In genomic region chr2:72031717-72032116, GRCm38 (mm10) we compare ENCODE assay signal across 18 mouse cellular contexts. TPM values are rescaled to one million over a fixed set of nuclear protein-coding genes. Genes with fewer than 3 reads are reported as not detected.
DNase-seq lines count a peak whose midpoint lies in the region; ATAC-seq and TF ChIP-seq lines count a peak whose summit lies in the region.
"Had no signal": no experiment of that assay in that cellular context is flagged by ENCODE, and none has a peak within 500 bp of the region (broad histone marks: within the 10 kb centered on the region; RNA-seq: fewer than 3 reads in every experiment).

No protein-coding gene starts in this region.

- ATAC-seq in frontal cortex, adult (ENCODE audit: low TSS enrichment) = peak; percentile 42
- peak; percentile 53 for ATAC-seq in lung, postnatal 0 days
- peak; percentile 89 for ATAC-seq in megakaryocyte progenitor cell, adult 5-6 weeks (replicated peaks; ENCODE audit: poor library complexity)
- ATAC-seq in forebrain, embryonic 14.5 days = no peak
- ATAC-seq: forebrain, embryonic 16.5 days; intestine, embryonic 16.5 days had no signal

- no peak for DNase-seq in frontal cortex, postnatal 36 days (ENCODE audit: low spot score in 2 of 2)
- DNase-seq in lung, postnatal 0 days (ENCODE audit: low spot score) = peak; percentile 18
- no peak for DNase-seq in lung, postnatal 14 days
- DNase-seq in brain, adult 2 months (ENCODE audit: low read depth, low spot score) = peak; percentile 60
- DNase-seq in gastrocnemius, postnatal 25 days = no peak
- no peak for DNase-seq in forebrain, embryonic 14.5 days (ENCODE audit: low spot score)
- DNase-seq: adrenal gland, adult 2 months; adrenal gland, postnatal 25 days; cerebellum, adult 11 months; cerebellum, adult 9-11 months; gastrocnemius, adult 2 months had no signal

- no peaks in the 10 kb centered on the region for H3K27me3 ChIP-seq in lung, postnatal 0 days (replicated peaks; ENCODE audit: insufficient read depth, low read length)
- H3K27me3 ChIP-seq in forebrain, embryonic 14.5 days (replicated peaks; ENCODE audit: control insufficient read depth, insufficient read depth, low read length) = no peaks in the 10 kb centered on the region
- H3K27me3 ChIP-seq: embryonic facial prominence, embryonic 12.5 days; hindbrain, embryonic 15.5 days had no signal

- WGBS in lung, postnatal 0 days = 64% methylated on average over 5 of the region's 5 CpGs
- WGBS in forebrain, embryonic 14.5 days = 81% methylated on average over 5 of the region's 5 CpGs

- H3K9ac ChIP-seq in lung, postnatal 0 days (replicated peaks; ENCODE audit: low read depth) = no peak overlapping the region
- H3K9ac ChIP-seq in forebrain, embryonic 14.5 days (ENCODE audit: low read length) = no peak overlapping the region
- H3K9ac ChIP-seq: embryonic facial prominence, embryonic 12.5 days; heart, embryonic 12.5 days; hindbrain, embryonic 15.5 days had no signal

- TF ChIP-seq CTCF in lung, postnatal 0 days (IDR thresholded peaks at IDR 0.05) = no peak

- TF ChIP-seq EP300 in lung, postnatal 0 days (IDR thresholded peaks at IDR 0.05) = no peak

- no peaks in the 10 kb centered on the region for H3K36me3 ChIP-seq in lung, postnatal 0 days (ENCODE audit: insufficient read depth, low read length)
- H3K36me3 ChIP-seq in forebrain, embryonic 14.5 days (ENCODE audit: control insufficient read depth, insufficient read depth, low read length) = no peaks in the 10 kb centered on the region
- H3K36me3 ChIP-seq: embryonic facial prominence, embryonic 12.5 days; heart, embryonic 12.5 days; hindbrain, embryonic 15.5 days had no signal

- no peaks in the 10 kb centered on the region for H3K9me3 ChIP-seq in lung, postnatal 0 days (ENCODE audit: low read length)
- H3K9me3 ChIP-seq in forebrain, embryonic 14.5 days (replicated peaks; ENCODE audit: control insufficient read depth, low read length) = no peaks in the 10 kb centered on the region
- H3K9me3 ChIP-seq: embryonic facial prominence, embryonic 12.5 days; heart, embryonic 12.5 days; hindbrain, embryonic 15.5 days had no signal

- H3K4me2 ChIP-seq in lung, postnatal 0 days (replicated peaks; ENCODE audit: low read depth, low read length) = no peak overlapping the region
- no peak overlapping the region for H3K4me2 ChIP-seq in forebrain, embryonic 14.5 days (ENCODE audit: low read length)
- H3K4me2 ChIP-seq: embryonic facial prominence, embryonic 12.5 days; heart, embryonic 12.5 days; hindbrain, embryonic 15.5 days had no signal

- H3K4me3 ChIP-seq in lung, postnatal 0 days (ENCODE audit: low read depth, low read length) = no peak overlapping the region
- no peak overlapping the region for H3K4me3 ChIP-seq in forebrain, embryonic 14.5 days (ENCODE audit: low read depth, low read length)
- H3K4me3 ChIP-seq: embryonic facial prominence, embryonic 12.5 days; gastrocnemius, adult 2 months; heart, embryonic 12.5 days; hindbrain, embryonic 15.5 days had no signal

- H3K4me1 ChIP-seq in lung, postnatal 0 days (ENCODE audit: insufficient read depth, low read depth, low read length) = no peaks in the 10 kb centered on the region
- H3K4me1 ChIP-seq in forebrain, embryonic 14.5 days (ENCODE audit: control insufficient read depth, insufficient read depth, low read length) = no peaks in the 10 kb centered on the region
- H3K4me1 ChIP-seq: embryonic facial prominence, embryonic 12.5 days; heart, embryonic 12.5 days; hindbrain, embryonic 15.5 days had no signal

- no peak overlapping the region for H3K27ac ChIP-seq in lung, postnatal 0 days (ENCODE audit: low read length)
- no peak overlapping the region for H3K27ac ChIP-seq in forebrain, embryonic 14.5 days (ENCODE audit: low read depth, low read length)
- H3K27ac ChIP-seq: embryonic facial prominence, embryonic 12.5 days; gastrocnemius, adult 2 months; hindbrain, embryonic 15.5 days had no signal

RNA-seq across cellular contexts. Expression of gene Rapgef4, which starts 50.7 kb away (rescaled TPM):
- 4.4 and 5.0 TPM in 2 replicates for polyA plus RNA-seq in lung, postnatal 0 days (2015; fragmentation: Nextera tagmentation; extraction: Ambion mirVana)
- 1.9 and 3.8 TPM in 2 replicates for total RNA-seq in megakaryocyte progenitor cell, adult 5-6 weeks (2015)
- total RNA-seq in megakaryocyte progenitor cell, adult 5-6 weeks (2017) = 0.50 and 3.5 TPM in 2 replicates
- total RNA-seq in gastrocnemius, postnatal 25 days (2021) = 1 to 10 TPM; 1.8 to 2.3 TPM
- 6.2 and 9.2 TPM in 2 replicates for polyA plus RNA-seq in forebrain, embryonic 14.5 days (2014; fragmentation: Nextera tagmentation; extraction: Ambion mirVana)

Comparison
In these comparisons a context has a peak if more than half of its experiments do, and no peak if none do; other contexts are left out.
1. DNase-seq: peak in lung, postnatal 0 days (single experiment) and brain, adult 2 months (single experiment); none in frontal cortex, postnatal 36 days (0 of 2), lung, postnatal 14 days (single experiment), gastrocnemius, postnatal 25 days (single experiment) and forebrain, embryonic 14.5 days (single experiment).